Mouse (Mus musculus): Measurements from ENCODE around the gene Axin2.

Axin2 gene

DNA sequence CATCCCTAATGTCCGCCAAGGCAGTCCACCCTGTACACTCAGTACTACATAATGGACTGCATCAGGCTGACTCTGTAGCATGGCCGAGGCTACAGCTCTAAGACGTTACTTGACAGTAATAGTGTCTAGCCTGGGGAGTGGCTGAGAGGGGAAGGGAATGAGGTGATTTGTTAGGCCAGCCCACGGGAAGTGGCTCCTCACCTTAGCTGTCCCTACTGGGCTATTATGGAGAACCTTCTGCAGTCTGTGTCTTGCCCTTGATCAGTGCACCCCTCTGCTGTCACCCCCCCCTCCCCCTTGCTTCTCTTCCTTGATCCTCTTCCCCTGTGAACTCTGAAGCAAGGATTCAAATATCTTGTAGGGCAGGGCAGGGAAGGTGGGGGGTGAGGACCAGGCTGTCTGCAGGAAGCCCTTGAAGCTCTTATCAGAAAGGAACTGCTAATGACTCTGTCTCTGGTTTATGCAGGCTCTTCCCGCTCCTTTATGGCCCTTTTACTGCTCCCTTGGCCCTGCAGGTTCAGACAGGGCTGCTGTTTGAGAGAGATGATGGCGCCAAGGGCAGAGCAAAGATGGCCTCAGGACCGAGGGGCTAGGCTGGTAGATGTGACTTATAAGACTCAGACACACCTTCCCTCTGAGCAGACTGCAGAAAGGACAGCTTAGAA, 13.4 kb upstream of the Axin2 start:
- no peak for DNase-seq

DNA sequence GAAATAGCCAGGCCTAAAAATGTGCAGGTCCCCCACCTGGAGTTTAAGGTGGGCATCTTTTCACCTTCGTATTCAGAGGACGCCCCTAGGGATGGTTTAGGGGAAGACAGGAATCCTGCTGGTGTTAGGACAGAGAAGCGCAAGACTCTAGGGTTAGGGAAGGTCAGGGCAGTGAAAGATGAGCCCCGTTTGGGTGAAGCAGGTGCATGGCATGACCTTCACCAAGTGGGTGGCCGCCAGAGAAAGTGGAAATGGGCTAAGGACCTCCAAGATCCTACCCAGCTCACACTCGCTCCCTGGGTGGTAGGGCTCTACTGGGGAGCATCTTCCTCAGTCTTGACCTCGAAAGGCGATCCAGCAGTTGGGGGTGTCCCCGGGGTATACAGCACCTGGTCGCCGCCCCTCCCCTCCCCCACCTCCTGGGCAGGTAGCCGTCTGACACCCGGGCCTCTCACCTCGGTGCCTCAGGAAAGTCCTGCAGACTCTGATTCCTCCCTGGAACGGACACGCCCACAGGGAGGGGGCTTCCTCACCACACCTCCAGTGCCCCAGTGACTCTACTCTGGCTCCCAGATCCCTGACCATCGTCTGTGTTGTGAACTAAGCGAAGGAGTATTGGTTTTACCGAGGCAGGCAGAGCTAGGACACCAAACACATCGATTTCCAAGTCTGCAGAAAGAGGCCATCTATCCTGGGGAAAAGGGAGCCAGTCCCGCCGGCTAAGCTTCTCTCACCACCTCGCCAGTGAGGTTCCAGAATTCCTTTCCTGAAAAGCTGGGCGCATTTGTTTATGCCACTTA, 10.6 kb upstream of the Axin2 start:
- peak in 1 of 2 experiments; percentile 28 for DNase-seq

GRCm38 (mm10) chr11:108910328-108910886, 9.7 kb upstream of the Axin2 start:
- DNase-seq: peak; percentile 31 to 35

DNA sequence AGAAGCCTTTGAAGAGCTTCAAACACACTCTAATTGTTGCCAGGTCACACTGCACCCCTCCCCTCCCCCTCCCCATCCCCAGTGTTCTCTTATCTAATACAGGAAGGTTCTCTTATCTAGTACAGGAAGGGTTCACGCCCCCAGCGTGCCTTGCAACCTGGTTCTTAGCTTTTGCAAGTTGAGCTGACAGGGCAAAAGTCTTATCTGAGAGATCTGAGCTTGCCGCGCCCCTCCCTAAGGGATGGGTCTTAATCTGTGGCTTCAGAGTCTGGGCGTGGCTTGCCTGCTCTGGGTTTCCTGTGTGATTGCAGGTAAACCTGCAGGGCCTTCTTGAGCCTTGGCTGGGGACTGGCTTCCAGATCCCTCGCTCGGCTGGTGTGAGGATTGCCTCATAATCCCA, 9.2 kb upstream of the Axin2 start:
- peak; percentile 81 to 91 for DNase-seq

DNA sequence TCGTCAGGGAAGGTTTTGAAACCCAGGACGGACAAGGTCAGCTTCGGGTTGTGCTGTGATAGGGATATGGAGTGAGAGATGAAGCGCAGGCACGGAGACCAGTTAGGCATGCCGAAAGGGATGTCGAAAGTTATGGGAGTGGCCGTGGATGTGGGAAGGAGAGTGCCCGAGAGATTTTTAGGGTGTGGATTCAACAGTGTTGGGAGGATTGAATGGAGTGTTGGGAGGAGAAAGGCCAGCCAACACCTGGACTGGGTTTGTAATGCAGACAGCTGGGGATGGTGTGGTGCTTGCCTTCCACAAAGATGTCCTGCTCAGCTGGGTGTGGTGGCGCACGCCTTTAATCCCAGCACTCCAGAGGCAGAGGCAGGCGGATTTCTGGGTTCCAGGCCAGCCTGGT, 8.0 kb upstream of the Axin2 start:
- no peak for DNase-seq

DNA sequence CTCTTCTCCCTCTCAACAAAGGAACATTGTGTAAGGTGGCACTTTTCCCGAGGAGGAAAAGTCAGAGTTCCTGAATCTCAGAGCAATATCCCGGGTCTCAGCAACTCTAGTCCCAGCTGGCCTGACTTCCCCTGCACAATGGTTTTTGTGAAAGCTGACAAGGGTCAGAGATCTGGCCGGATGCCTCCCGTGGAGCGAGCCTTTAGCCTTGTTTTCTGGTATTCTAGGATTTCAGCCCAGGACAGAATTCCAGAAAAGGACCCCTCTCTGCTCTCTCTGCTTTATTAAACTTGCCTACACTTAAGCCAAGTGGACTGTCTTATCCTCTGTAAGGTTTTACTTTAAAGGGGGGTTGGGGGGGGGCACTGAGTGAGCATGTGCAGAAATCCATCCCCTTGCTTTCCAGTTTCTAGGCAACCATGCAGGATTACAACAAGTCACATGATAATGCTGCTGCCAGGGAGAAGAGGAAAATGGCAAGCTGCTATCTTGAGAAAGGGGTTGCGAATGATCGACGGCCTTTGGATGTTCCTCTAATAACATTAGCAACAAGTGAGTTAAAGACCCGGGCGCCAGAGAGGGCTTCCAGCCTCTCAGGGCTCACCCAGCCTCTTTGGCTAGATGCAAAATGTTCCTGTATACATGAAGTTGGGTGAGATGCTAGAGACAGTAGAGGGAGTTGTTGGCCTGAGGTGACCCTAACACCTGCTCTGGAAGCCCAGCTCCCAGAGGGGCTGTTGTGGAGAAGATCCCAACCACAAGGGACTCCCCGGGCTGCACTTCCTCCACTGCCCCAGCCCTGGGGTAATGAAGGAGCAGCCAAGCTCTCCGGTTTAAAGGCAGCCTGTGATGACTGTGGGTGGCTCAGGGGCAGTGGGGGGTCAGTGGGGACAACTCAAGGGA, 2.5 kb upstream of the Axin2 start:
- DNase-seq: no peak

GRCm38 (mm10) chr11:108920636-108921505, 722 bp downstream of the Axin2 start:
- DNase-seq: peak in 1 of 2 experiments; percentile 93

- peak; percentile 45 to 53 for DNase-seq
Measured at GRCm38 (mm10) chr11:108921506-108922455, 1.6 kb downstream of the Axin2 start.

DNA sequence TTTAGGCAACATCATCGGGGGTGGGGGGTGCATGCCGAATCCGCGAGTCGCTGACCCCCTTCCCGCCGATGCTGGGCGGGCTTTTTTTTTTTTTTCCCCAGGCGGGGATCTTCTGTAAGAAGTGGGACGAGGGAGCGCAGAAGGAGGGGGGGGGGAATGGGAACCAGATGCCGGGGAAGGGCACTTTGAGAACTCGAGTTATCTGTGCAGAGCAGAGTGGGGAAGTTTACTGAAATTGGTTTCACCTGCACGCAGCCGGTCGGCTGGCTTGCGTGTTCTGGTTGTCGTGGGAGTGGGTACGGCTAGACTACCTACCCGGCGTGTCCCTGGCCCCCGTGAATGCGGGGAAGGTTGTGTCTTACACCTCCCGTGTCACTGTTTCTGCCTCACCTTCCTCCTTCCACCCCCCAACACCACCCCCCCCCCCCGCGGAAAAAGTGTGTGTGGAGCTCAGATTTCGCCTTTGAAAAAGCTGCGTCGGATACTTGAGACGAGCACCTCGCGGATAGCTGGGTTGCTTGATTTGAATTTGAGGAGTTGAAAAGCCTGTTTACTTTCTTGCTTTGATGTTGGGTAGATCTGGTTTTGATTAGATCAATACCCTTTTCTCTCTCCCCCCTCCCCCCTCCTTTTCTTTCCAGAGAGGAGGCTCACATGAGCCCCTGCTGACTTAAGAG, 2.5 kb downstream of the Axin2 start:
- no peak for DNase-seq

GRCm38 (mm10) chr11:108923188-108923575, 3.0 kb downstream of the Axin2 start:
- DNase-seq: peak in 1 of 2 experiments; percentile 22

DNA sequence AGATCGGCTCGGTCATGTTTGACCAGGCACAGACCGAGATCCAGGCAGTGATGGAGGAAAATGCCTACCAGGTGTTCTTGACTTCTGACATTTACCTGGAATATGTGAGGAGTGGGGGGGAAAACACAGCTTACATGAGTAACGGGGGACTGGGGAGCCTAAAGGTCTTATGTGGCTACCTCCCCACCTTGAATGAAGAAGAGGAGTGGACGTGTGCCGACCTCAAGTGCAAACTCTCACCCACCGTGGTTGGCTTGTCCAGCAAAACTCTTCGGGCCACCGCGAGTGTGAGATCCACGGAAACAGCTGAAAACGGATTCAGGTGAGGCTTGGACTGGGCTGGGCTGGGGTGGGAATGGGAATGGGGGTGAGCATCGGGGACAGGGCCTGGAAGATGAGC, 3.6 kb downstream of the Axin2 start:
- DNase-seq: no peak

- DNase-seq: no peak
Measured at GRCm38 (mm10) chr11:108924346-108924745, 4.2 kb downstream of the Axin2 start.

DNA sequence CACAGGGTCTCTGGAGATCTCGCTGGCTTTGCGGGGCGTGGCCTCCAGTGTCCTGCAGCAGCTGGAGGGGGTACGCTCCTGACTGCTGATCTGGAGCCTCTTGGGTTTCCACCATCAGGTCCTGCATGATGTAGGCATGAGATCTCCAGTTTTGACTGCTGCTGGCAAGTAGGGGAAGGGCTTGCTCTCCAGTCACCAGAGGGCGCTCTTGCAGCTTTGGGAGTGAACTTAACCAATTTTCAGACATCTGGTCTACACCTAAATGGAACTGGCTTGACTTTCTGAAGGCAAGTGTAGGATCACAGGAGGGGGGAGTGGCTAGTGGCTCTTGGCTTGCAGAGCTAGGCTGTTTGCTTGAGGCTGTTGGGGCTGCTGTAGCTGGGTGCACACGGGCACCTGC, 5.1 kb downstream of the Axin2 start:
- peak; percentile 80 to 83 for DNase-seq

DNA sequence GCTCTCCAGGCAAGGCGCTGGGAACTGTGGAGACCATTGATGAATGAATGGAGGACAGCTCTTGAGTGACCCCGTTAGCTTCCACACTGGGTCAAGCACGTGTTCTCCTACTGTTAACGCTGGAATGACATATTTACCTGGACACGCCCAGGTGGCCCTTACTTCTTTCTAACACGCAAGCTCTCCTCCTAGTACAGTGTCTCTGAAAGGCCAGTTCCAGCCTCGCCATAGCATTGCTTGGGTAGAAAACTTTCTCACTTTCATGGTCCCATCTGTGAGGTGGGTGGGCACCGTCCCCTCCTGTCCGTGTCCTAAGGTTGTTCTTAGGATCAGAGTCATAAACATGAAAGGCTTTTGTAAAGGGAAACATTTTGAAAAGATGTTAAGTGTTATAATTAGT, 5.7 kb downstream of the Axin2 start:
- no peak for DNase-seq

DNA sequence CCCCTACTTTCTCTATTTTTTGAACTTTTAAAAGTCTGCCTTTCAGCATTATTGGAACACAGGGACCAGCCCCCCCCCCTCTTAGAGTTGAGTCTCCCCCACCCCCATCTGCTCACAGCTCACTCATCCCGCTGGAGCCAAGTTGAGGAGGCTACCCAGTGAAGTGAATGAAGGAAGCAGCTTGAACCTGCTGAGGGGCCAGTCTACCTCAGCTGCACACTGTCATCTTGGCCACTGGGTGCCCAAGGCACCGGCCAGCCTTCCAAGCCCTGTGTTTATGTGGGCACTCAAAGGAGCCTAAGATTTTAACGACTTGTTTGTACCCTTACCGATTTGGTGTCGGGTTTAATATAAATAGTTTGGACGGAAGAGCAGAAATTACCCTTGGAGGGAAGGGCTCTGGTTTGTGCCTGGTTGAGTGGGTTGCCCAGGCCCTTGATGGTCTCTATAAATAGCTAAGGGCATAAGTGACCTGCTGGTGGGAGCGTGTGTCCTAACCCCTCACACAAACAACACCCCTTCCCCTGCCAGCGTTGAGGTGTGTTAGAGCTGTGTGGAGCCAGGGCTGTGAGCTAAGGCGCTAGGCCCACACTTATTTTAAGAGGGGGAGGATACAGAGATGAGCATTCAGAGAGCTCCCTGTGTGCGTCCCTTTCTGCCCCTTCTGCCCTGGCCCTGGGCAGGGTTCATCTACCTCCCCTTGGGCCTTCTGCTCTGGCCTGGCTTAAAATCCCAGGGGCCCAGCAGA, 6.4 kb downstream of the Axin2 start:
- no peak for DNase-seq

GRCm38 (mm10) chr11:108927093-108927444, 6.9 kb downstream of the Axin2 start:
- DNase-seq: no peak

- DNase-seq: no peak
Measured at GRCm38 (mm10) chr11:108928096-108928495, 7.9 kb downstream of the Axin2 start.

DNA sequence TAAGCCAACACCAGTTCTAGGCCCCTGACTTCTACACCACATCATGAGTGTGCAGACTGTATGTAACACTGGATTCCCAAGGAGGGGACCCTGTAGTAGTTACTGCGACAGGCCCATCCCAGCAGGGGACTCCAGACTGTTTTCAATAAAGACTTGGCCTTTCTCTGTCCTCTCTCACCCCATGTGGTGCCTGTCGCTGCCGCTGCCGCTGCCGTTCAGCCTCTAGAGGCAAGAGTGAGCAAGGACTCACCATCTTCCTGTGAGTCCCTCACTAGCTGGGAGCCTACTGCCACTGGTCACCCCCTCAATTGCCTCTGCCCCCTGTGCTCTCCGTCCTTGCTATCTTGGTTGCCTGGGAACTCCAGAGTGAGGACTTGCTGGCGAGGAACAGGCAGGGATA, 8.6 kb downstream of the Axin2 start:
- no peak for DNase-seq

GRCm38 (mm10) chr11:108929176-108929575, 9.0 kb downstream of the Axin2 start:
- no peak for DNase-seq

DNA sequence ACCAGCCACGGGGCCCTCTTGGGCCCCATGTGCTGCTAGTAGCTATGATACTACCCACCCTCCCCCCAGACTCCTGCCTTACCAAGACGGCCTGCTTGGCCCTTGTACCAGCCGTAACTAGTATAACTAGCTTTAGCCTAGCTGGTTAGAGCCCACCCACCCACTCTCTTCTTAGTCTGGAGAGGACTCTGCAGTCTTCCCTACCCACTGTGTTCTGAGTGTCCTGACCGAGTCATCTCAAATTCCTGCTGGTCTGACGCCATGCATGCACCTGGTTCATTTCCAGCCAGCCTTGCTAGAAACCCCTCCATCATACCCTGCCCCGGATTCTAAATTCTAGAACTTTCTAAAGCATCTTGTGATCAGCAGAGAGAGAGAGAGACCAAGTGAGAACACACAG, 9.6 kb downstream of the Axin2 start:
- no peak for DNase-seq
